Mouse (Mus musculus): Measurements from ENCODE around the gene Snx25. TPM values are rescaled to one million over a fixed set of nuclear protein-coding genes. Genes with fewer than 3 reads are reported as not detected.

The Snx25 gene
- 10 to 100 TPM; 44.5 to 58.2 TPM for total RNA-seq (2023)

GRCm38 (mm10) chr8:46152064-46153031 lies at the start of gene Snx25:
Gene Snx25, minus strand, starts transcription at chr8:46152159.

GRCm38 (mm10) chr8:46151202-46152062 lies 527 bp downstream of the Snx25 start, which contains the start of gene Cfap97:
Gene Cfap97, plus strand, starts transcription at chr8:46151771.

GRCm38 (mm10) chr8:46005596-46005995 lies 146.4 kb downstream of the Snx25 start, which contains the start of gene Ankrd37:
Gene Ankrd37, minus strand, starts transcription at chr8:46005707.

DNA sequence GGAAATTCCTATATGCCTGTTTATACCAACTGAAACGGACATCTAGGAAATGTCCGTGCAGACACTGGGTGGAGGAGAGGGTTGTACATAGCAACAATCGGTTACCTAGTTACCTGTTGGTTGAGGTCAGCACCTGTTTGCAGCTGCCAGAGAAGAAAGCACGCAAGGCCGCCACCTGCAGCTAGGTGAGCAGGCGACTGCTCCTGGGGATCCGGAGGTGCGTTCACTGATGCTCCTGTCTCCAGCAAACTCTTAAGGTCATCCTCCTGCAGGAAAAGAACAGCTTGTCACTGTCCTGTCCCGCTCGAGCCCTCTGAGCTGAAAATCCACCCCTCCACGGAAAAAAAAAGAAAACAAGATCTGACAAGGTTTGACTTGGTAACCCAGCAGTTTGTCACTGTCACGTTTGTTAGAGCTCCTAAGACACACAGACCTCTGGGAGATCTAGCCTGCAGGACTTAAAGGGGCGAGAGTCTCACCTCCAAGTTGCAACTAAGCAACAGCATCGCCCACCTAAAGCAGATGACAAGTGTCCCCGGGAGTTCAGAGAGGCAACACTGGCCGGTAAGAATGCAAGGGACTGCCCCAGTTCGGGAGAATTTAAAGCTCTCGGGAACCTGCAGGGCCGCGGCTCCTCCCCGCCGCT lies 152.7 kb downstream of the Snx25 start, which contains the start of gene Lrp2bp:
Lrp2bp (plus strand) TSS at position 166 of the 646 bp plus-strand sequence.

Other genes with a start within 250 kb of the Snx25 start
- not detected for gene Ccdc110, start 217.5 kb downstream of the Snx25 start, total RNA-seq (2023)
- 1 to 10 TPM; 6.9 to 7.4 TPM for gene 1700029J07Rik, start 176.9 kb downstream of the Snx25 start, total RNA-seq (2023)
- 10 to 100 TPM; 27.1 to 27.3 TPM for gene Ufsp2, start 176.6 kb downstream of the Snx25 start, total RNA-seq (2023)
- under 1 TPM; 0.17 to 0.83 TPM for gene Lrp2bp, start 152.9 kb downstream of the Snx25 start, total RNA-seq (2023)
- 10 to 100 TPM; 12.5 to 15.4 TPM for gene Ankrd37, start 146.5 kb downstream of the Snx25 start, total RNA-seq (2023)
- gene Cfap97, start 388 bp downstream of the Snx25 start, total RNA-seq (2023) = 10 to 100 TPM; 24.9 to 30.4 TPM
- gene Slc25a4, start 59.1 kb upstream of the Snx25 start, total RNA-seq (2023) = 10 to 100 TPM; 51.0 to 61.0 TPM
- gene Helt, start 142.5 kb upstream of the Snx25 start, total RNA-seq (2023) = not detected

Data from B cell, adult 67 days (primary cell).